Mouse (Mus musculus) right cerebral cortex, postnatal 10 days (tissue): Measurements from ENCODE around the gene Ezr.

ENCODE experiments used
- DNase-seq, 2 experiments: peaks; one replicate each; pipeline ENCODE4 v3.0.0; 2021; ENCODE audit warnings: low spot score in 2 of 2

The Ezr gene

DNA sequence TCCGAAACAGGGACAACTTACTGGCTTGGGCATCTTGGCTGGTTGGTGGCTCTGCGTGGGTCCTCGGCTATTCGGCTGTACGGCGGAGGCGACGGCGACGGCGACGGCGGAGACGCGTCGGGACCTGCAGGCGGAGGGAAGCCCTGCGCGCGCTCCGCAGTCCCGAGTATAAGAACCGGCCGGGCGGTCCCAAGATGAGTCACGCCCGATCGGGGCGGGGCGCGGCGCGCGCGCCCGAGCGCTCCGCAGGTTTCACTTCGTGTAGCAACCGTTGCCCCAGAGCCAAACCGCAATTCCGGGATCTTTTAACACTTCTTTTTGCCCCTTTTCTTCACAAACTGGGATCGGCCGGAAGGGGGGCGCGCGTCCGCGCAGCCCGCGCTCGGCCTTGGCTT is at the start of gene Ezr:
Gene Ezr (minus strand): TSS at position 174 of the 395 bp plus-strand sequence.
- DNase-seq = peak; percentile 80 to 81

- no peak for DNase-seq
Observed at GRCm38 (mm10) chr17:6830004-6830592, 47.5 kb upstream of the Ezr start.

GRCm38 (mm10) chr17:6828531-6829150 is 46.1 kb upstream of the Ezr start:
- DNase-seq = no peak

DNA sequence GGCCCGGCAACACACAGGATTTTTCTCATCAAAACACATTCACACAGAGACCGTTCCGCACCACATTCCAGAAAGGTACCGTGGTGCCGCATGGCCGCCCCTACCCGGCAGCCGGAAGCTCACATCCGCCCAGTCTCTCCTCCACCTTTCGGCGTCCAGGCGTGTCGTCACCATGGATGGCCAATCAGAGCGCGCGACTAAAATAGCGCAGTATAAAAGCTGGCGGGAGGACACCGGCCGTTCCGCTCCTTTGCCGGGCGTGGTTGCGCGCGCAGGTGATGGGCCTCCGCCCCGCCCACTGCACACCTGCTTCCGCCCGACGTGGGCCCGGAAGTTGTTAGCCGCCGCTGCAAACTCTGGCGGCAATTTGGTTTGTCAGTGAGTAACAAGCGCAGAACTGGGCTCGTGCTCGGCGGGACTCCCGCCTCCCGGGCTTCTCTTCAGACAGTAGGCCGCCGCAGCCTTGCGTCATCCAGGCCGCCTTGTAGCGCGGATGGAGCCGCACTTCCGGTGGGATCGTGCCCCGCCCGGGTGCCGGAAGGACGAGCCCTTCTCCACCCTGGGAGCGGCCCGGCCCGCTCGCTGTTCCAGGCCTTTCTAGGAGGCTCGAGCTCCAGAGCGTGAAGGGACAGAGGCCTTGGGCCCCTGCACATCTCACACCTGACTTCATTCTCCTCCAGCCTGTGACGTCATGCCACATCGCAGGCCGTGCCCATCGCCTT is 45.3 kb upstream of the Ezr start:
- DNase-seq = peak; percentile 96 to 97

- peak; percentile 73 to 83 for DNase-seq
Observed at GRCm38 (mm10) chr17:6827159-6827733, 44.7 kb upstream of the Ezr start.

- DNase-seq = no peak
Observed at GRCm38 (mm10) chr17:6816796-6817195, 34.2 kb upstream of the Ezr start.

- no peak for DNase-seq
Observed at GRCm38 (mm10) chr17:6816151-6816550, 33.6 kb upstream of the Ezr start.

- no peak for DNase-seq
Observed at GRCm38 (mm10) chr17:6814656-6815055, 32.1 kb upstream of the Ezr start.

DNA sequence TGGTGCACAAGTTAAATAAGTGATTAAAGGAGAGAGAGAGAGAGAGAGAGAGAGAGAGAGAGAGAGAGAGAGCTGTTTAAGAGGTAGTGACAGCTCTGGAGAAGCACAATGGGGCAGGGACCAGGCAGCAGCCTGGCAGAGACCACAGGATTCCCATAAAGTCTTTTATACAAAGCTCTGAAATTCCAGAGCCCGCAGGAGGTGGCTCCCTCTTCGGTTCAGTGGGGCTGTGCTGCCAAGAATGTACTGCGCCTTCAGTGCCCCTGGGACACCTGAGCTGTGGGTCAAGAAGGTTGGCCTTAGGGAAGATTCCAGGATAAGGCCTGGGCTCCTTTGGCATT is 30.2 kb upstream of the Ezr start:
- no peak for DNase-seq

DNA sequence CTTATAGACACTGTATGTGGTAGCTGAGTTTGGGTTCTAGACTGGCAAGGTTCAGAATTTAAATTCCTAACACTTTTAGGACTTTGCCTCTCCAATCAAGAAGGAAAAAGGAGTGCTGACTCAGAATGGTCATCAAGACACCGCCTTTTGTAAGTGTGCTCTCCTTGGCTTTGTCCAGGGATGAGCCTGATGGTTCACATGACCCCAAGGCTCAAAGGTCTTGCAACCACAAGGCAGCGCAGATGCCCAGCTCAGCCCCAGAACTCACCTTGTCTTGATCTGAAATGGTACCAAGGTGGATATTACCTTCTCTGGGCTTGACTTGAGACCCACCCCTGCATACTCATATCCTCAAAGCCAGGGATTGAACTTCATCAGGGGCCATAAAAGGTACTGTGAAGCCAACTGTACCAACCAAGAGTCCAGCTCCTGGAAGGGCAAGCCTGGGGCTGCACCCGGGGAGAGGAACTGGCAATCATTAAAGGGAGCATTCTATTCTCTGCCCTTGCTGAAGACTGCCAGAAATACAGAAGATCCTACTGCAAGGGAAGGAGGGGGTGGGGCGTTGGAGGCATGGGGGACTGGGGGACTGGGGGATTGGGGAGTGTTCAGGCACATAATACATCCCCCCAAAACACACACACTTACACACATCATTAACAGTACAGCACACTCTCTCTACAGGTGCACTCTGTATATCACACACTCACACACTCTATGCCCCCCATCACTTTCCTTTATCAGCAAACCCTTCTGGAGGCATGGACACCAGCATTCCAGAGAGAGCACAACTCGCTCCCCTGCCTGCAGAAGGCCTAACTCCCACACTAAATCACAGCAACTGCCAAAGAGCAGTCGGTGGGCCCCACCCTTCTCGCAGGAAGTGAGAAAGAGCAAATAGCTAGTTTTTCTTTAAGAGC is 29.6 kb upstream of the Ezr start:
- DNase-seq = no peak

DNA sequence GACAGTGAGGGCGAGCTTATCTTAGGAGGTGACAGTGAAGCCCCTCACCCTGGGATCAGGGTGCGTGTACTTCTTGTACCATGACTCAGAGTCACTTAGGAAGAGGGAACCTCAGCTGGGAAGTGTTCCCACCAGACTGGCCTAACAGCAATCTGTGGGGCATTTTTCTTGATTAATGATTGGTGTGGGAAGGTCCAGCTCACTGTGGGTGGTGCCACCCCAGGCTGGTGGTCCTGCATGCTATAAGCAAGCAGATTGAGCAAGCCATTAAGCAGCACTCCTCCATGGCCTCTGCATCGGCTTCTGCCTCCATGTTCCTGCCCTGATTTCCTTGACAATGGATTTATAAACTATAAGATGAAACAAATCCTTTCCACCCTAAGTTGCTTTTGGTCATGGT is 26.7 kb upstream of the Ezr start:
- no peak for DNase-seq

GRCm38 (mm10) chr17:6808521-6809165 is 26.1 kb upstream of the Ezr start:
- peak; percentile 42 to 45 for DNase-seq

GRCm38 (mm10) chr17:6807827-6808520 is 25.4 kb upstream of the Ezr start:
- DNase-seq = no peak

DNA sequence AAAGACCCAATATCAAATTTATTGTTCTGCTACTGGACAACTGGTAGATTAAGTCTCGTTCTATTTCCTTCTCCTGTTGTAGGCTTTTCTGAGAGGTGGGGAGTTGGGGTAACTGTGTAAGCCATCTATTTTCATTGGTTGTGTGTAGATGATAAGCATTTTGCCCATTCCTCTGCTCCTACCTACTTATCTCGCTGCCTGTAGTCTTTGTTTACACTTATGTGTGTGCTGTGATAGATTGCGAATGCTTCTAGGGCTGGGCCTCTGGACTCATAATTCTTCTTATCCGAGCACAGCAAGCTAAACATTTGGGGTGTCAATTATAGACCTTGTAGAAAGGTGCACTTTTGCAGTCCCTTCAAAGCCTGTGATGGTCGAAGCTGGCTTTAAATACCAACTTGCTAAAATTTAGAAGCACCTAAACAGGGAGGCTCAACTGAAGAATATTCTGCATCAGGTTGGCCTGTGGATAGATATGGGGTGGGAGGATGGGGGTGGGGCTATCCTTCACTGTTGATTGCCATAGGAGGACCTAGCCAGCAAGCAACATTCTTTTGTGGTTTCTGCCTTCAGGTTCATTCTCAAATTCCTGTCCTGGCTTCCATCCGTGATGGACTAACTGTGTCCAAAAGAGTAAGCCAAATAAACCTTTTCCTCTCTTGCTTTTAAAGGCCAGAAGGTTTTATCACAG is 22.4 kb upstream of the Ezr start:
- DNase-seq = no peak

DNA sequence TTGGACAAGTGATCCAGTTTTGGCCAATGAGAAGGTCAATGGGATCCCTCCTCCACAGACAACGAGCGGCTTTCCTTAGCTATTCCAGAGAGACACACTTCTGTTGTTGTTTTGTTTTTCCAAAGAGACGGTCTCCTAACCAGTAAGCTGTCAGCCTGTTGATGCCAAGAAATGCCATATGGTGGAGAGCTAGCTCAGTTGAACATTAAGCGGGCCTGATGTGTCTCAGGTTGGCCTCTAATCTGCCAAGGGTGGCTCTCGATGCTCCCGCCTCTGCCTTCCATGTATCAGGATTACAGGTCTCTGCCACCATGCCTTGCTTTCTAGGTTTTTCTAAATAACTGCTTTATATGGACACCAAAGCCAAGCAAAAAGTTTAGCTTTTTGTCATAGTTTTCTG is 21.5 kb upstream of the Ezr start:
- no peak for DNase-seq

GRCm38 (mm10) chr17:6803614-6804013 is 21.0 kb upstream of the Ezr start:
- DNase-seq = no peak

GRCm38 (mm10) chr17:6798392-6799061 is 15.9 kb upstream of the Ezr start:
- no peak for DNase-seq

DNA sequence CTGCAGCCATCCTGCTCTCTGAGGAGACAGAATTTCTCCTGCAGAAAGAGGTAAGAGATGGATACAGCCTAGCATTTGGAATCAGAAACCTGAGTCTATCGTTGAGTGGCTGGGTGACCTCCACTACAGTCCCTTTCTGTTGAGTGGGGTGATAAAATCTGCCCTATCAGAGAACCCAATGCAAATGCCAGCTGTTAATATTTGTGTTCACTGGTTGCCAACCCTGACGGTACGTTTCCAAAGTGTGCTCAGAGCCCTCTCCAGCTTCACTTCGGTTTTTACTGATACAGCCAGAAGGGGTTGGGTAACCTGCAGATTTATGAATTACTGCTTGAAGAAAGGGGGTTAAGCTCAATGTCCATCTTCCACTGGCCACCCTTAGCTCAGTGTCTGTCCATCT is 14.9 kb upstream of the Ezr start:
- no peak for DNase-seq

DNA sequence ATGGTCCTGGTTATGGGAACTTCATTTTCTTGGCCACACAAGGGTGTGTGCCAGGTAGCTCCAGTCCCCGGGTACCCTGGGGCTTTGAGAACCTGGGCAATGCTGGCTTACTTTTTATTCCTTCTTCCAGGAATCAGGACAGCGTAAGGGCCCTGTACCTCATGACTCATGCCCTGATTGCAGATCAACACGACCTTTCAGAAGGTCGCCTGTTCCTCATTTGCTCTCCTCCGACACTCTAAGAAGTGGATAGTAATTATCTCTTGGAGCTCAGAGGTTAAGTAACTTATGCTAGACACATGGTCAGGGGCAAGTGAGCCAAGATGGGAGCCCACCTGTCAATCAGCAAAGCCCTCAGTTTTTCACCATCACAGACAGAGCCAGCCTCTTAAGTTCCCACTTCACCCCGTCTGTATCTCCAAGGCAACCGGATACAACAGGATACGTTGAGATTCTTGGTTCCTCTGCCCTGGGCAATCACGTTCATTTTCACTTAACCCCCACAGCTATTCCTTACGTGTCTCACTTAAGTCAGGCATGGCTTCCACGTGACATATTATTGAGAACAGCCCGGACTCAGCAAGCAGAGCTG is 11.7 kb upstream of the Ezr start:
- no peak for DNase-seq
